Mouse (Mus musculus): ENCODE data around the gene Ghitm. TPM values are rescaled to one million over a fixed set of nuclear protein-coding genes. Genes with fewer than 3 reads are reported as not detected.
"Not testable (repeated sequence)": the region's sequence is repeated elsewhere in the genome, so short reads cannot be mapped to it uniquely, and the experiment has no call there.

Ghitm gene
- total RNA-seq (2021) = 100 to 1,000 TPM; 681 to 719 TPM
- long read RNA-seq, experiment 1, transcript Ghitm-201 (9 exons, 2,573 nt) = minor isoform, 71 of 1,674 reads
- long read RNA-seq, experiment 1, transcript Ghitm-202 (9 exons, 3,188 nt) = major isoform, 1,259 of 1,674 reads
- long read RNA-seq, experiment 1, partial matches to known transcripts = 133 of 1,674 reads
- long read RNA-seq, experiment 1, other reads (novel, unspliced or antisense) = 210 of 1,674 reads
- long read RNA-seq, experiment 2, transcript Ghitm-202 (9 exons, 3,188 nt) = major isoform, 588 of 714 reads
- long read RNA-seq, experiment 2, transcript Ghitm-201 (9 exons, 2,573 nt) = minor isoform, 20 of 714 reads
- long read RNA-seq, experiment 2, partial matches to known transcripts = 65 of 714 reads
- long read RNA-seq, experiment 2, other reads (novel, unspliced or antisense) = 39 of 714 reads

GRCm38 (mm10) chr14:37135127-37135593 is at the start of gene Ghitm:
Gene Ghitm, minus strand, starts transcription at chr14:37135272.
- peak; percentile 96 for DNase-seq

DNA sequence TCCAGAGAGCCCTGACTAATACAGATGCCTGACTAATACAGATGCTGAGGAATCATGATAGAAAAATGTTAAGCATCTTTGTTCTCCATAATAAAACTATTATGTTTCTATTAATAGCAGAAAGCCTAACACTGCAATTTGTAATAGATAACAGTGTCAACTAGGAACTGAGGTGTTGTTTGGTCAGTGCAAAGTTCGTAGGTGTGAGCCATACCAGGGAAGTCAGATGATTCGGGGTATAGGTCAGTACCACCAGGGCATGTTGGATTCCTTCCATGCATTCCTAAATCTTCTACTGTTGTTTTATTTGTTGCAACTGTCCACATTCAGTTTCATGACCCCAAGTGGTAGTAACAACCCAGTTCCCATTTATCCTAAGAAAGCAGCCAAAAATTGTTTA is 49.8 kb upstream of the Ghitm start:
- no peak for DNase-seq

GRCm38 (mm10) chr14:37174484-37174883 is 39.4 kb upstream of the Ghitm start:
- DNase-seq = no peak

GRCm38 (mm10) chr14:37165266-37165926 is 30.3 kb upstream of the Ghitm start:
- peak; percentile 30 for DNase-seq

DNA sequence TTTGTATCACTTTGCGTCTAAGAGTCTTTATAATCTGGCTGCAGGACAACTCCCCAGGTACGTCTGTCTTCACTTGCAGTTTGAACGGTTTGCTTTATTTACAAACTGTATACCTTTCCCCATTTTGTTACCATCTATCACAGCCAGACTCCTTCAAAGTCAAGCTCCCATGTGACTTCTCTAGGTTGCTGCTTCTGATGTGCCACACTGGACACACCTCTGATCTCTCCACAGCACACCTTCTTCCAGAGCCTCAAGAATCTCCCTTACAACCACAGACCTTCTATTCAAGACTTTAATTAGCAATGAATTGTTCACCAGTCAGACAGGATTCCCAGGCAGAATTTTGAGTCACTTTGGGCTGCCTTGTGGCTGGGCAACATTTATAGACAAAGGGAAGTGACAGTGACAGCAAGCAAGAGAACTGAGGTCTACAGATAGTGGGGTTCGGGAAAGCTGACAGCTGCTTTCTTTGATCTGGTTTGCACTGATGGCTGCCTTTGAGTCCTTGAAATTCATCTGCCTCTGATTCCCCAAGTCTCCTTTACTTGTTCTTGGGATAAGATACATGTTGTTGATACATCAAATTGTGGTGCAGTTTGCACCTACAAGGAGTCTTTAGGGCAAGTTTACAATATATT is 29.4 kb upstream of the Ghitm start:
- DNase-seq = no peak

DNA sequence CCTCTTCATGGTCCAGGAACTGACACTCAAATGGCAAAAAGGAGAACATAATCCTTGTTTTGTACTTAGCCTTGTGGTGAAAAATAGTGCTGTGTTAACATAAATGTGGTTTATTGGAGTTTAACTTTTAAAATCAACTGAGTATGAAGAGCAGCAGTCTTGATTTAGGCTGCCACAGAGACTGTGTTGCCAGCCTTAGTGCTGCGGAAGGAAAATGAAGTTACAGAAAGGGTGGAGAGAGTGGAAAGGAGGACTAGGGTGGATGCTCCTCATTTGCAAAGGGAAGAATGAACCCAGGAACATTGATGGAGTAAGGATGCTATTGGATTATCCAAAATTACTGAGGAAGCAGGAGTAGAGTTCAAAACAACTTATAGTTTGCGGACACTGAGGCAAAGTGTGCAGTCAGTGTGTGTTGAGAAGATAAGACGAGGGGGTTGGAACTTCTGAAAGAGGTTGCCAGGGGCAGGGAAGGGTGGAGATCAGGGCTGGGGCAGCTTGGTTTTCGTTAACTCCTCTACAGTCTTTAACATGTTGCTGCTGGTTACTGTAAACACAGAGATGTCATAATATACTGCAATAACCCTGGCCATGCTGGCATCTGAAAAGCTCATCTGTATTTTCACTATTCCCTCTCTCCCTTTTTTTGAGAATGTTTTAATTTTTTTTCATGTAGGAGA is 28.3 kb upstream of the Ghitm start:
- no peak for DNase-seq

DNA sequence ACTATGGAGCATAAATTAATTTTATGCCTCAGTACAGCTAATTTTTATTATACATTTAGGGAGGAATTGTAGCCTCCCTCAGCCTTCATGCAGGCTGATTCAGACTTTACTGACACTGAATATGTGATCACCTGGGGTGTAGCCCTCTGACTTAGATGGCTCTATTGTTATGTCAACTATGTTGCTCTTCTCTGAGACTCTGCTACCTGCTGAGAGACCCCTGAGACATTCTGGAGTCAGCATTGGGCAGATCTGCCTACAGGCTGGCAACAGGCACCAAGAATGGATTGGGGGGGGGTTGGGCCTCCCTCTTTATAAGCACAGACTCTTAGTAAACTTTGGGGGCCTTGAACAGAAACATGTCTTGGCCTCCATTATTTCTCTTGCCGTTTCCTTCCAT is 19.3 kb upstream of the Ghitm start:
- no peak for DNase-seq

- no peak for DNase-seq
These were observed 4.1 kb upstream of the Ghitm start for GRCm38 (mm10) chr14:37139051-37139710.

GRCm38 (mm10) chr14:37137596-37137995 is 2.5 kb upstream of the Ghitm start:
- DNase-seq = not testable (repeated sequence)

- DNase-seq = no peak
These were observed 1.0 kb upstream of the Ghitm start for GRCm38 (mm10) chr14:37136110-37136509.

DNA sequence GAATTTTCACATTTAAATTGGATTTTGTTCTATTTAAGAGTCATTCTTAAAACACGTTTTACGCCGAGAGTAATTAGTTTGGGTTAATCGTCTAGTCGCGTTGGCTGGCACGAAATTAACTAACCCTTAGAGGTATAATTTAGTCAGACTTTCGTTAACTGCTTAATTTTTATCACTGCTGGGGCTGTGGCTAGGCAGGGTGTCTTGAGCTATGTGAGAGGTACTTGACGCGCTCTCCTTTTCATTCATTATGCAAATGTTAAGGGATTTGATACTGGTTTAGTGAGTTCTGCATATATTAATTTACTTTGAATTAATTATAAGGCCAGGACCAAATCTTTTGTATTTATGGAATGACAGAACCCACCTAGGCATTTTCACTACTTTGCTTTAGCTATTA is 599 bp upstream of the Ghitm start:
- peak; percentile 15 for DNase-seq

- DNase-seq = no peak
These were observed 557 bp downstream of the Ghitm start for GRCm38 (mm10) chr14:37134304-37135126.

DNA sequence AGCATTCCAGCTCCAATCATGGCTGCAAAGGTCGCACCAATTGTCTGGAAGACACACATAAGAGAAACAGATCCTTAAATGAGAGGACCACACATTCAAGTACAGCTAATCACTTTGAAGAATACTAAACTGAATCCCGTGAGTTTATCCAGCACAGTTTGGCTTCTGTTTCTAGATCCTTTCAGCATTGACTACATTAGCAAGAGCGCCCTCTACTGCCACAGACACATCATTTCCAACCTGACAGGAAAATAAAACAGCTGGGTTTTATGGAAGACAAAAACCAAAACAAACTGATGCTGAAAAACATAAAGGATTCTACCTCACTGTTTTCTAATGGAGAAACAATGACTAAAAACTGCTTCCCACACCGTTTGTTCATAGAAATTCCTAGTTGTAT is 7.4 kb downstream of the Ghitm start:
- DNase-seq = peak; percentile 60

GRCm38 (mm10) chr14:37119233-37119632 is 15.8 kb downstream of the Ghitm start:
- no peak for DNase-seq

DNA sequence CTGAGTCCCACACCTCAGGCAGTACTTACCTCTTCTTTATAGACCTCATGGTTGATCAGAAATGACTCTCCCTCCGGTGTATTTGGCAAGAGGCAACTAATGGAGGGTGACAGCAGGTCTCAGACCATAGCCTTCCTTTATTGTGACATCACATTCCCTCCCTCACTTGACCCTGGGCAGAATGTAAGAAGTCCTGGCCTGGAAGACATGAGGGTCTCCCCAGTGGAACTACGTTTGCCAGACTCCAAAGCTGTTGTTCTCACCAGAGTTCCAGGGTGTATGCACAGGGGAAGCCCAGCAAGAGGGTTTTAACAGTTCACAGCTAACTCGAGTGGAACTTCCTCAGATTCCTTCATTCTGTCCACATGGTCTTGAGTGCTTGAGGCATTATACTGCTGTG is 21.1 kb downstream of the Ghitm start, which contains the start of gene 2610528A11Rik:
2610528A11Rik (minus strand) TSS at position 101 of the 400 bp plus-strand sequence.
- no peak for DNase-seq

DNA sequence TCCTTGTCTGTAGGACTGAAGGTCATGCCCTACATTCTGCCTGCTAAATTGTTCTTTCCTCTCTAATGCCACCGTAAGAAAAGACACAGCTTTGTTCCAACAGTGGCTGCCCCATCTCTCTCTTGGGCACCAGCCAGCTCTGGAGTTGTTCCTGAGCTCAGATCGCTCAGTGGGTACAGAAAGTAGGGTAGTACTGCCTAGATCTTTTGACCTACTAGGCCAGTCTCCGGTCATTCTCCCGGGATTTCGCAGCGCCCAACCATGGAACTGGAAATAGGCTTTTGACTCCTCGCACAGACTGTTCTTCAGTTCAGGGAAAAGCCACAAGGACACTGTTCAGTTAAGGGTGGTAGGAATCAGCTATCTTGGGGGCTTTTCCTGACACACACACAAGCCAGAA is 22.1 kb downstream of the Ghitm start:
- peak; percentile 70 for DNase-seq

GRCm38 (mm10) chr14:37111371-37111770 is 23.7 kb downstream of the Ghitm start:
- no peak for DNase-seq

GRCm38 (mm10) chr14:37110456-37110855 is 24.6 kb downstream of the Ghitm start:
- DNase-seq = no peak

GRCm38 (mm10) chr14:37109975-37110374 is 25.1 kb downstream of the Ghitm start:
- DNase-seq = no peak

- DNase-seq = no peak
These were observed 25.6 kb downstream of the Ghitm start for GRCm38 (mm10) chr14:37109460-37109859.

- no peak for DNase-seq
These were observed 29.2 kb downstream of the Ghitm start for GRCm38 (mm10) chr14:37105846-37106245.
